Mouse (Mus musculus): ENCODE measurements at regions not wholly inside any gene's neighbourhood (a gene's known extent, or its start where the extent isn't known, plus 50 kb on each side); places are given as distances from the start of the nearest gene placed in this dataset.

GRCm38 (mm10) chr1:186572651-186573050 is 133.1 kb downstream of the Tgfb2 start:
- no peak overlapping the region for H3K9ac ChIP-seq
- H3K9me3 ChIP-seq (ENCODE audit: control insufficient read depth, low read length) = no peaks in the 10 kb centered on the region
- H3K4me2 ChIP-seq (replicated peaks) = no peak overlapping the region
- no peaks in the 10 kb centered on the region for H3K27me3 ChIP-seq (ENCODE audit: control insufficient read depth, insufficient read depth, low read length)
- WGBS = 89% methylated on average over 8 of the region's 8 CpGs
- DNase-seq (ENCODE audit: low spot score) (no peak), ATAC-seq (ENCODE audit: low FRiP score) (no peak)
- no peaks in the 10 kb centered on the region for H3K4me1 ChIP-seq (replicated peaks; ENCODE audit: control insufficient read depth, insufficient read depth, low read length)
- H3K36me3 ChIP-seq (replicated peaks; ENCODE audit: control insufficient read depth, insufficient read depth) = no peaks in the 10 kb centered on the region
- no peak overlapping the region for H3K27ac ChIP-seq
- H3K4me3 ChIP-seq (replicated peaks; ENCODE audit: low read length) = no peak overlapping the region

GRCm38 (mm10) chr1:186572092-186572491 is 133.7 kb downstream of the Tgfb2 start:
- no peaks in the 10 kb centered on the region for H3K9me3 ChIP-seq (ENCODE audit: control insufficient read depth, low read length)
- H3K36me3 ChIP-seq (replicated peaks; ENCODE audit: control insufficient read depth, insufficient read depth) = no peaks in the 10 kb centered on the region
- ATAC-seq (ENCODE audit: low FRiP score) (no peak), DNase-seq (ENCODE audit: low spot score) (no peak)
- WGBS = 82% methylated on average over 4 of the region's 4 CpGs
- no peak overlapping the region for H3K4me3 ChIP-seq (replicated peaks; ENCODE audit: low read length)
- no peak overlapping the region for H3K27ac ChIP-seq
- H3K27me3 ChIP-seq (ENCODE audit: control insufficient read depth, insufficient read depth, low read length) = no peaks in the 10 kb centered on the region
- H3K4me1 ChIP-seq (replicated peaks; ENCODE audit: control insufficient read depth, insufficient read depth, low read length) = no peaks in the 10 kb centered on the region
- no peak overlapping the region for H3K4me2 ChIP-seq (replicated peaks)
- H3K9ac ChIP-seq = no peak overlapping the region

DNA sequence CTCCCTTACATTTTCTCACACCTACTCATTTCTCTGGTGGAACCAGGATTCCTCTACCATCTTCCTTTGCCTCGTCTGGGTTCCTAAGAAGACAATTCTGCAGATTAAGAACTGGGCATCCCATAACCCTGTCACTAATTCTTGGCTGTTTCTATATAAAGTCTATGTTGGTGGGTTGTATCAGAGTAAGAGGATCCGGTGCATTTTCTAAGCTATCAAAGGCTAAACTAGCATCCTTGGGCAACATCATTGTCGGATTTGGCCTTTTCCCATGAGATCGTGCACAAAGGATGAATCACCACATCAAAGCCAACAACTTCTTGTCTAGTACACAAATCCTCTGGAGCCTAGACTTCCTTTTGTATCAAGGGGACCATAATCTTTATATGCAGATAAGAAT is 137.3 kb downstream of the Tgfb2 start:
- Histone ChIP-seq H3K9ac (no peak overlapping the region), H3K36me3 (replicated peaks; ENCODE audit: control insufficient read depth, insufficient read depth) (no peaks in the 10 kb centered on the region), H3K4me1 (replicated peaks; ENCODE audit: control insufficient read depth, insufficient read depth, low read length) (no peaks in the 10 kb centered on the region), H3K4me2 (replicated peaks) (no peak overlapping the region), H3K27me3 (ENCODE audit: control insufficient read depth, insufficient read depth, low read length) (no peaks in the 10 kb centered on the region), H3K4me3 (replicated peaks; ENCODE audit: low read length) (no peak overlapping the region), H3K27ac (no peak overlapping the region), H3K9me3 (ENCODE audit: control insufficient read depth, low read length) (no peaks in the 10 kb centered on the region)
- WGBS = 94% methylated on average over 4 of the region's 4 CpGs
- ATAC-seq (ENCODE audit: low FRiP score) (no peak), DNase-seq (ENCODE audit: low spot score) (no peak)

GRCm38 (mm10) chr1:186568076-186568475 is 137.7 kb downstream of the Tgfb2 start:
- WGBS = 72% methylated on average over 6 of the region's 6 CpGs
- Histone ChIP-seq H3K9me3 (ENCODE audit: control insufficient read depth, low read length) (no peaks in the 10 kb centered on the region), H3K4me3 (replicated peaks; ENCODE audit: low read length) (no peak overlapping the region), H3K4me1 (replicated peaks; ENCODE audit: control insufficient read depth, insufficient read depth, low read length) (no peaks in the 10 kb centered on the region), H3K27ac (no peak overlapping the region), H3K9ac (no peak overlapping the region), H3K27me3 (ENCODE audit: control insufficient read depth, insufficient read depth, low read length) (no peaks in the 10 kb centered on the region), H3K36me3 (replicated peaks; ENCODE audit: control insufficient read depth, insufficient read depth) (no peaks in the 10 kb centered on the region), H3K4me2 (replicated peaks) (no peak overlapping the region)
- ATAC-seq (ENCODE audit: low FRiP score) = no peak
- no peak for DNase-seq (ENCODE audit: low spot score)

GRCm38 (mm10) chr1:186567136-186567826 is 138.5 kb downstream of the Tgfb2 start:
- Histone ChIP-seq H3K9me3 (ENCODE audit: control insufficient read depth, low read length) (no peaks in the 10 kb centered on the region), H3K4me2 (replicated peaks) (no peak overlapping the region; the same call in 1 of the 2 replicates), H3K4me3 (replicated peaks; ENCODE audit: low read length) (no peak overlapping the region), H3K4me1 (replicated peaks; ENCODE audit: control insufficient read depth, insufficient read depth, low read length) (no peaks in the 10 kb centered on the region), H3K36me3 (replicated peaks; ENCODE audit: control insufficient read depth, insufficient read depth) (no peaks in the 10 kb centered on the region), H3K27me3 (ENCODE audit: control insufficient read depth, insufficient read depth, low read length) (no peaks in the 10 kb centered on the region), H3K9ac (no peak overlapping the region), H3K27ac (no peak overlapping the region)
- no peak for ATAC-seq (ENCODE audit: low FRiP score)
- WGBS = 19% methylated on average over 15 of the region's 15 CpGs
- no peak for DNase-seq (ENCODE audit: low spot score)

DNA sequence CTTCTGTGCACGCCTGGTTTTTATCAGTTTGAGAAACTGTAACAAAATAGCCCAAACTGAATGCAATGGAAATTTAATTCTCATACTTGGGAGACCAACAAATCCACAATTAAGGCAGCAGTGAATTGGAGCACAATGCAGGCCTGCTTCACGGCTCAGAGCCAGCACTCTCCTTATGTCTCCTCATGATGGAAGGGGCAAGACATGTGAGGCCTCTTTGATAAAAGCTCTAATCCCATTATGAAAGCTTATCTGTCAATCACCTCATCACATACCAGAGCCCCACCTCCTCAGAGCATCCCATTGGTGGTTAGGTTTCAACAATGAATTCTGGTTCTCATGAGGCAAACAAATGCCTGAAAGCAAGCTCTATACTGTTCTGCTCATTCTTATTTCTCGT is 143.8 kb downstream of the Tgfb2 start:
- no peaks in the 10 kb centered on the region for H3K9me3 ChIP-seq (ENCODE audit: control insufficient read depth, low read length)
- no peaks in the 10 kb centered on the region for H3K27me3 ChIP-seq (ENCODE audit: control insufficient read depth, insufficient read depth, low read length)
- no peak overlapping the region for H3K9ac ChIP-seq
- ATAC-seq (ENCODE audit: low FRiP score) (no peak), DNase-seq (ENCODE audit: low spot score) (no peak)
- WGBS = 69% methylated on average over 3 of the region's 3 CpGs
- H3K4me2 ChIP-seq (replicated peaks) = no peak overlapping the region
- H3K4me1 ChIP-seq (replicated peaks; ENCODE audit: control insufficient read depth, insufficient read depth, low read length) = no peaks in the 10 kb centered on the region
- H3K4me3 ChIP-seq (replicated peaks; ENCODE audit: low read length) = no peak overlapping the region
- H3K36me3 ChIP-seq (replicated peaks; ENCODE audit: control insufficient read depth, insufficient read depth) = no peaks in the 10 kb centered on the region
- no peak overlapping the region for H3K27ac ChIP-seq

- Histone ChIP-seq H3K36me3 (replicated peaks; ENCODE audit: control insufficient read depth, insufficient read depth) (no peaks in the 10 kb centered on the region), H3K4me2 (replicated peaks) (no peak overlapping the region), H3K4me3 (replicated peaks; ENCODE audit: low read length) (no peak overlapping the region), H3K27ac (no peak overlapping the region), H3K9ac (no peak overlapping the region), H3K27me3 (ENCODE audit: control insufficient read depth, insufficient read depth, low read length) (no peaks in the 10 kb centered on the region), H3K9me3 (ENCODE audit: control insufficient read depth, low read length) (no peaks in the 10 kb centered on the region), H3K4me1 (replicated peaks; ENCODE audit: control insufficient read depth, insufficient read depth, low read length) (no peaks in the 10 kb centered on the region)
- DNase-seq (ENCODE audit: low spot score) (no peak), ATAC-seq (ENCODE audit: low FRiP score) (no peak)
- 62% methylated on average over 6 of the region's 6 CpGs for WGBS
These were observed 150.3 kb downstream of the Tgfb2 start for GRCm38 (mm10) chr1:186555441-186555975.

GRCm38 (mm10) chr1:186554520-186555010 is 151.2 kb downstream of the Tgfb2 start:
- DNase-seq (ENCODE audit: low spot score) (no peak), ATAC-seq (ENCODE audit: low FRiP score) (no peak)
- H3K9me3 ChIP-seq (ENCODE audit: control insufficient read depth, low read length) = no peaks in the 10 kb centered on the region
- WGBS = 56% methylated on average over 7 of the region's 7 CpGs
- no peak overlapping the region for H3K4me3 ChIP-seq (replicated peaks; ENCODE audit: low read length)
- no peaks in the 10 kb centered on the region for H3K27me3 ChIP-seq (ENCODE audit: control insufficient read depth, insufficient read depth, low read length)
- no peak overlapping the region for H3K27ac ChIP-seq
- no peaks in the 10 kb centered on the region for H3K4me1 ChIP-seq (replicated peaks; ENCODE audit: control insufficient read depth, insufficient read depth, low read length)
- H3K9ac ChIP-seq = no peak overlapping the region
- no peaks in the 10 kb centered on the region for H3K36me3 ChIP-seq (replicated peaks; ENCODE audit: control insufficient read depth, insufficient read depth)
- no peak overlapping the region for H3K4me2 ChIP-seq (replicated peaks)

GRCm38 (mm10) chr1:186552689-186553088 is 153.1 kb downstream of the Tgfb2 start:
- Histone ChIP-seq H3K9me3 (ENCODE audit: control insufficient read depth, low read length) (no peaks in the 10 kb centered on the region), H3K36me3 (replicated peaks; ENCODE audit: control insufficient read depth, insufficient read depth) (no peaks in the 10 kb centered on the region), H3K4me1 (replicated peaks; ENCODE audit: control insufficient read depth, insufficient read depth, low read length) (no peaks in the 10 kb centered on the region), H3K27ac (no peak overlapping the region), H3K27me3 (ENCODE audit: control insufficient read depth, insufficient read depth, low read length) (no peaks in the 10 kb centered on the region), H3K4me3 (replicated peaks; ENCODE audit: low read length) (no peak overlapping the region), H3K9ac (no peak overlapping the region), H3K4me2 (replicated peaks) (no peak overlapping the region)
- 91% methylated on average over 7 of the region's 7 CpGs for WGBS
- ATAC-seq (ENCODE audit: low FRiP score) (no peak), DNase-seq (ENCODE audit: low spot score) (no peak)
